Mouse (Mus musculus) embryonic facial prominence, embryonic 15.5 days (tissue): ENCODE data around the gene Depdc1b. TPM values are rescaled to one million over a fixed set of nuclear protein-coding genes. Genes with fewer than 3 reads are reported as not detected.

Source experiments
- ATAC-seq: fragments of 200-750 bp; cut with Nextera tagmentation; 2 replicates; pipeline ENCODE4 v1.8.0; 2017; ENCODE audit warnings: low read depth, moderate TSS enrichment; ENCODE audit not compliant: insufficient number of reproducible peaks, low FRiP score, low TSS enrichment
- H3K27ac ChIP-seq: fragments of 300-500 bp; sonication (generic); replicated peaks from 2 replicates; pipeline ENCODE4 v1.5.1; 2015; ENCODE audit warnings: mild to moderate bottlenecking, inconsistent platforms
- H3K27me3 ChIP-seq: fragments of 300-500 bp; sonication (generic); 2 replicates; pipeline ENCODE4 v1.6.1; 2015; ENCODE audit warnings: inconsistent platforms
- H3K36me3 ChIP-seq: fragments of 300-500 bp; sonication (generic); 2 replicates; pipeline ENCODE4 v1.6.1; 2015; ENCODE audit warnings: mild to moderate bottlenecking, inconsistent platforms
- H3K4me1 ChIP-seq: fragments of 300-500 bp; sonication (generic); 2 replicates; pipeline ENCODE4 v1.6.1; 2015; ENCODE audit warnings: inconsistent platforms
- H3K4me2 ChIP-seq: fragments of 300-500 bp; sonication (generic); replicated peaks from 2 replicates; pipeline ENCODE4 v1.6.1; 2015; ENCODE audit warnings: mild to moderate bottlenecking, inconsistent platforms
- H3K4me3 ChIP-seq: fragments of 300-500 bp; sonication (generic); replicated peaks from 2 replicates; pipeline ENCODE4 v1.5.1; 2015; ENCODE audit warnings: mild to moderate bottlenecking, inconsistent platforms
- H3K9ac ChIP-seq: fragments of 300-500 bp; sonication (generic); 2 replicates; pipeline ENCODE4 v1.6.1; 2015; ENCODE audit warnings: inconsistent platforms
- H3K9me3 ChIP-seq: fragments of 300-500 bp; sonication (generic); replicated peaks from 2 replicates; pipeline ENCODE4 v1.6.1; 2016; ENCODE audit warnings: inconsistent platforms
- WGBS: fragments of 180-500 bp; shearing (Covaris S2); methylation state at CpG from one replicate; pipeline ENCODE4 v1.1.7; 2015; 5-methylcytosine and 5-hydroxymethylcytosine counted together
- polyA plus RNA-seq: library from polyadenylated mRNA; unstranded; fragments of >200 nt; fragmentation: Nextera tagmentation; extraction: Ambion mirVana; gene quantifications from 2 replicates; pipeline ENCODE4 v1.2.1, GENCODE M21; 2015

Depdc1b gene
- polyA plus RNA-seq, 1 experiment from 2014 or later, result 5.4 TPM

DNA sequence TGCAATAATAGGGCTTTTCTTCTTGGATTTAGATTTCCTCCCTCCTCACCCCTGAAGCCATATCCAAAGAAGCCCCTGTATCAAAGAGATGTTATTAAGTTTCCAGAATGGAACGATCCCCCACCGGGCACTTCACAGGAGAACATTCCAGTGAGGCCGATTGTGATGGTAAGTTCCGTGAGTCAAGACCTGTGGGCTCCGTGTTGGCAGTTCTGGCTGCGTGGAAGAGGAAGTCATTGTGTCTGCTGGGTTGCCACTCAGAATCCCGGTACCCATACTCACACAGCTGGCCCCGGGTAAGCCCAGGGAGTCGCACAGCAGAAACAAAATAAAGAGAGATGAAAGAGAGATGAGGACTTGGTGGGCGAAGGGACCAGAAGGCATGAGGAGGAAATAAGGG is 41.2 kb downstream of the Depdc1b start:
- no peaks in the 10 kb centered on the region for H3K36me3 ChIP-seq
- H3K27ac ChIP-seq, result no peak overlapping the region
- no peak overlapping the region for H3K9ac ChIP-seq
- no peaks in the 10 kb centered on the region for H3K4me1 ChIP-seq
- 59% methylated on average over 10 of the region's 10 CpGs for WGBS
- no peaks in the 10 kb centered on the region for H3K27me3 ChIP-seq
- H3K4me2 ChIP-seq, result no peak overlapping the region
- H3K9me3 ChIP-seq, result no peaks in the 10 kb centered on the region
- ATAC-seq, result no peak
- no peak overlapping the region for H3K4me3 ChIP-seq

DNA sequence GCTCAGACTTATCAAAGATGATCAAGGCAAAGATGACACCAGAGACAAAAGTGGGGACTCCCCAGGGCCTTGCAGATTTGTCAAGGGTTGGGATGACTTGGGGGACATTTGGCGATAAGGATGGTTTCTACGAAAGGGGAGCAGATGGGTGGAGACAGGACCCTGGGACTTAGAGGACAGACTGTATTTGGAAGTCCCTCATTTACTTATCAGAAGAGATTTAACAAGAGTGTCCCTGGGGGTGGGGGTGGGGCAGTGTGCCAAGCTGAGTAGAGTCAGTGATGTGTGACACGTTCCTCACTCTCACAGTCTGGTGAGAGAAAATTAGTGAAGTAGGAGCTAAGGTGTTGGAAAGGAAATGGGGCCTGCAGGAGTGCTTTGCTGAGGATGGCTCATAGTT is 42.1 kb downstream of the Depdc1b start:
- Histone ChIP-seq H3K4me2 (no peak overlapping the region), H3K4me3 (no peak overlapping the region), H3K36me3 (no peaks in the 10 kb centered on the region), H3K9ac (no peak overlapping the region), H3K27me3 (no peaks in the 10 kb centered on the region), H3K4me1 (no peaks in the 10 kb centered on the region), H3K27ac (no peak overlapping the region), H3K9me3 (no peaks in the 10 kb centered on the region)
- no peak for ATAC-seq
- WGBS, result 59% methylated on average over 3 of the region's 3 CpGs

DNA sequence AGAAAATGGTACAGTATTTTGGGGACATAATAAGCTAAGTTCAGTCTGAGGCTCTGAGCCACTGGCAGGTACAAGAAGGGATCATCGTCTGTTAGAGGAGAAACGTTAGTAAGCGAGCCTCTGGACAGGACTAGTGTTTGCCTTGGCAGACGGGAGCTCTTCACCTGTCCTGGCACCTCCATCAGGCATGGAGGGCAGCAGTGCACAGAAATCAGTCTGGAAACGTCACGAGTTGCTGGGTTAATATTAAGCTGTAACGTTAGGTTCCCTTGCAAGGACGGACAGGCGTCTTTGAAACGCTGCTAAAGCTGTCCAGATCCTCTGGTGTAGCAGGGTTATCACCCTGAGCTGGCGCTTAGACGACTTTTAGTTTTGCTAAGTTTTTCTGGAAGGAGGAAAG is 51.4 kb downstream of the Depdc1b start:
- Histone ChIP-seq H3K4me3 (no peak overlapping the region), H3K27ac (no peak overlapping the region), H3K36me3 (peaks cover 8% of the 10 kb centered on the region; the same call in 1 of the 2 replicates), H3K4me2 (no peak overlapping the region), H3K4me1 (no peaks in the 10 kb centered on the region), H3K9ac (no peak overlapping the region), H3K27me3 (no peaks in the 10 kb centered on the region), H3K9me3 (no peaks in the 10 kb centered on the region)
- whole genome bisulfite sequencing, result 93% methylated on average over 12 of the region's 12 CpGs
- no peak for ATAC-seq

DNA sequence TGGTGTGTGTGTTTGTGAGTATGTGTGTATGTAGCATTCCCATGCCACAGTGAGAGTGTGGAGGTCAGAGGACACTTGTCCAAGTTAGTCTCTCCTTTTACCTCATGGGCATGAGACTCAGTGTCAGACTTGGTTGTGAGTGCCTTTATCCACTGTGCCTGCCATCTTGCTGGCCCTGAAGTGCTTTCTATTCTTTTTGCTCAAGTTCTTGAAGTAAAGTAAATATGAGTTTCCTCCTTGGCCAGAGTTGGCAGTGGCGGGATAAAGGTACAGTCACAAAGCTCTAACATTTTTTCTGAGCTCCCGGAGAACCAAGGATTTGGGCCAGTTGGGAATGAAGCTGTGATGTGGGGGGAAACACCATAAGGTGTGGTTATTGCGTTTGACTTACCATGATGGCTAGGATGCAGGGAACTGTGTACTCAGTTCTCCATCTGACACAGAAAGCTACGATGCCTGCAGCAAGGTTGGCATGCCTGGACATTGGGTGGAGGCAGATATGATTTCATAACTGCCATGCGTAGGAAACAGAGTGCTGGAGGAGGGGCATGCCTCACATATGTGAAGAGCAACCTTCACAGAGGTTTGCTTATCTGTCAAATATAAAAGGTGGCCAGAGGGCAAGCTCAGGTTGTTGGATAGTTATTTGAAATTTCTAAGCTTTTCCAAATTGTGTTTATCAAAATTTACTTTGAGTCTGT is 54.3 kb downstream of the Depdc1b start:
- H3K4me2 ChIP-seq, result no peak overlapping the region
- no peak overlapping the region for H3K4me3 ChIP-seq
- ATAC-seq, result no peak
- 76% methylated on average over 5 of the region's 5 CpGs for WGBS
- H3K9me3 ChIP-seq, result no peaks in the 10 kb centered on the region
- H3K4me1 ChIP-seq, result no peaks in the 10 kb centered on the region
- peaks cover 6% of the 10 kb centered on the region; the same call in 1 of the 2 replicates for H3K36me3 ChIP-seq
- no peak overlapping the region for H3K27ac ChIP-seq
- no peak overlapping the region for H3K9ac ChIP-seq
- H3K27me3 ChIP-seq, result no peaks in the 10 kb centered on the region

DNA sequence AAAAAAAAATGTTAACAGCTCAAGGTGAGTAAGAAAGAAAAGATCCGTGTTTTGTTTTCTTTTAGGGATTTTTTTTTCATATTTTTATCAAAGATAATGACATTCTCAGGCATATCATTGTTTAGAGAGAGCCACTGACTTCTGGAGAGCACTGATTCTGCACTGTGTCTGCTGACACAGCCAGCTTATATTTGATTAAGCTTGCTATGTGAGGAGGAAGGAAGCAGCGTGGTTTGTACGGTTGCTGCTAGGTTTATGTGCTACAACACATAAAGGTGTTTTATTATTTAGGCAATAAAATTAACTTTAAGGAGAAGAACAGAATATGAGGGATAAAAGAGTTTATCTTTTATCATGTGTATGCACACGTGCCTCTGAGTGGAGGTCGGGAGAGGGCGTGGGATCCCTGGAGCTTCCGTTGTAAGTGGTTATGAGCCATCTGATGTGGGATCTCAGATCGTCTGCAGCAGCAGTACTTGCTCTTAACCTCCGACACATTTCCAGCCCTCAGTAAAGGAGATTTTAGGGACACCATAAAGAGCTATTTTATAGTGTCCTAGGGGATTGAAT is 55.3 kb downstream of the Depdc1b start:
- no peak overlapping the region for H3K4me3 ChIP-seq

DNA sequence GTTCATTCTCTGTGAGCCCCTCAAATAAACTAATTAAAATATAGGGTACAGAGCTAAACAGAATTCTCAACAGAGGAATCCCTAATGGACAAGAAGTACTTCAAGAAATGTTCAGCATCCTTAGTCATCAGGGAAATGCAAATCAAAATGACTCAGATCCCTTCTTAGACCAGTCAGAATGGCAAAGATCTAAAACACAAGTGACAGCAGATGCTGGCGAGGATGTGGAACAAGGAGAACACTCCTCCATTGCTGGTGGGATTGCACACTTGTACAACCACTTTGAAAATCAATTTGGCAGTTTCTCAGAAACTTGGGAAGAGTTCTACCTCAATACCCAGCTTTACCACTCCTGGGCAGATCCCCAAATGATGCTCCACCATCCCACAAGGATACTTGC is 57.1 kb downstream of the Depdc1b start:
- H3K36me3 ChIP-seq, result no peaks in the 10 kb centered on the region
- no peak for ATAC-seq
- 87% methylated on average over 1 of the region's 1 CpGs for WGBS
- no peak overlapping the region for H3K27ac ChIP-seq
- H3K4me3 ChIP-seq, result no peak overlapping the region
- H3K4me2 ChIP-seq, result no peak overlapping the region
- H3K9me3 ChIP-seq, result no peaks in the 10 kb centered on the region
- H3K9ac ChIP-seq, result no peak overlapping the region
- no peaks in the 10 kb centered on the region for H3K27me3 ChIP-seq
- no peaks in the 10 kb centered on the region for H3K4me1 ChIP-seq

More for the DNA sequence above, 55.3 kb downstream of the Depdc1b start:
- Histone ChIP-seq H3K36me3 (no peaks in the 10 kb centered on the region), H3K4me1 (no peaks in the 10 kb centered on the region), H3K9ac (no peak overlapping the region), H3K9me3 (no peaks in the 10 kb centered on the region), H3K27me3 (no peaks in the 10 kb centered on the region), H3K4me2 (no peak overlapping the region), H3K27ac (no peak overlapping the region)
- ATAC-seq, result no peak
- WGBS, result 77% methylated on average over 9 of the region's 9 CpGs

DNA sequence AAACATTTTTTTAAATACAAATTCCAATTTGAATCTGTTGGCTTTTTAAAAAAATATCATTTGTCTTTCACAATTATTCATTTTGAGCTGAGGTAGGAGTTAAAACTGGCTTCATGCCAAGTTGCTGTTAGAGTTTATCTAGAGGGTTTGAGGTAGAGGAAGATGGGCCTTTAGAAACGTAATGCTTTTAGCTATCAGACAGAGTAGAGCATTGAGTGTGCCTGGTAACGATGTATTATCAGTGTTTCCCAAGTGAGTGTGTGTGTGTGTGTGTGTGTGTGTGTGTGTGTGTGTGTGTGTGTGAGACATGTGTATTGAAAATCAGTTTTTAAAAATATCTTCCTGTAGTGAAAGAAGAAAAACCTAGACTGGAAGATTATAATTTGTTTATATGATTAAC is 60.5 kb downstream of the Depdc1b start:
- Histone ChIP-seq H3K27ac (no peak overlapping the region), H3K4me3 (no peak overlapping the region), H3K9ac (no peak overlapping the region), H3K4me2 (no peak overlapping the region), H3K36me3 (no peaks in the 10 kb centered on the region), H3K27me3 (no peaks in the 10 kb centered on the region), H3K4me1 (no peaks in the 10 kb centered on the region), H3K9me3 (no peaks in the 10 kb centered on the region)
- 76% methylated on average over 2 of the region's 2 CpGs for WGBS
- no peak for ATAC-seq

DNA sequence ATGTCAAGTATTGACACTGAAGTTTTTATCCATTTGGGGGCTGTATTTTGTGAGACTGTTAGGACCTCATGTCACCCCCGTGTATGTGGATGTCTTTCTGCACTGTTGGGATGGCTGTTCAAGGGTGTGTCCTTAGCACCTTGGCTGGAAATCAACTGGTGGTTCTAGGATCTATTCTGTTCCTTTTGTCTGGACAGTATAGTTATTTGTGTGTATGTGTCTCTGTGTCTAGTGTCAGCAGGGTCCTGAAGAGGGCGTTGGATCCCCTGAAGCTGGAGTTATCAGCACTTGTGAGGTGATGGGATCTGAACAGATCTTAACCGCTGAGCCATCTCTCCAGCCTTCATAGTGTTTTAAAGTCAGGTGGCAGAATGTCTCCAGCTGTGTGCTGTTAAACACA is 65.0 kb downstream of the Depdc1b start:
- Histone ChIP-seq H3K4me2 (no peak overlapping the region), H3K9ac (no peak overlapping the region), H3K36me3 (peaks cover 5% of the 10 kb centered on the region; the same call in 1 of the 2 replicates), H3K4me1 (no peaks in the 10 kb centered on the region), H3K9me3 (no peaks in the 10 kb centered on the region), H3K4me3 (no peak overlapping the region), H3K27ac (no peak overlapping the region), H3K27me3 (no peaks in the 10 kb centered on the region)
- no peak for ATAC-seq
- 88% methylated on average over 3 of the region's 3 CpGs for WGBS

DNA sequence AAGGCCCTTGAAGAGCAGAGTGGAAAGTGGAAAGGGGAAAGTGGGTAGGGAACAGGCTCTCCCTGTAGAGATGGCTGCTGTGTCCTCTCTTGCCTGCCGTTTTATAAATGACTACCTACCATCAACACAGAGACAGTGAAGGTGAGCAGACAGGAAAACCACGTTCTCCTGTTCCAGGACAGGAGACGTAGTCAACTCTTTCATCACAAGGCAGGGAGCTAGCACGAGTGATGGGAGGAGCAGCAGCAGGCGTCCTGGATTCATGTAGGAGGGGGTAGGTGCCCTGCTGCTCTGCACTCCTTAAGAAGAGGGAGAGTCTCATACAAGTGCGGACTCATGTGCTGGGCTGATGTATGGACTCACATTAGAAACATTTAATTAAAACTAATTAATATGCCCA is 66.9 kb downstream of the Depdc1b start:
- Histone ChIP-seq H3K27me3 (no peaks in the 10 kb centered on the region), H3K4me2 (no peak overlapping the region), H3K9me3 (no peaks in the 10 kb centered on the region), H3K27ac (no peak overlapping the region), H3K9ac (no peak overlapping the region), H3K4me3 (no peak overlapping the region), H3K36me3 (peaks cover 5% of the 10 kb centered on the region; the same call in 1 of the 2 replicates), H3K4me1 (no peaks in the 10 kb centered on the region)
- no peak for ATAC-seq
- WGBS, result 77% methylated on average over 6 of the region's 6 CpGs

DNA sequence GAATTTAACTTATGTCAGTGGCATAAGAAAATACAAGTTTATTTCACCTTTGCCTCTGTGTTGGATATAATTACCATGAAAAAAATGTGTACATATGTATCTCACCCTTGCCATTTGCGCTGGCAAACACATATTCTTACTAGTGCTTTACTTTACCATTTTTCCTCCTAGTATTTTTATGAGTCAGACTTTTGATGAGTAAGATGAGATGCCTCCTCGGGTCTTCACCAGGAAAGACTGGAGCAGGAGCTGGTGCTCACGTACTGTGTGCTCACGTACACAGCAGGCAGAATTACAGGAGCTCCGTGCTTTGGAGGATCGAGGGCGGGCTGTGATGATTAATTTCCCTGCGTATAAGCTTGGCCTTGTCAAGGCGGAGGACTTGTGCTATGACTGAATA is 69.9 kb downstream of the Depdc1b start:
- no peak for ATAC-seq
- Histone ChIP-seq H3K27ac (no peak overlapping the region), H3K4me1 (no peaks in the 10 kb centered on the region), H3K36me3 (peaks cover 5% of the 10 kb centered on the region; the same call in 1 of the 2 replicates), H3K9ac (no peak overlapping the region), H3K27me3 (no peaks in the 10 kb centered on the region), H3K4me2 (no peak overlapping the region), H3K9me3 (no peaks in the 10 kb centered on the region), H3K4me3 (no peak overlapping the region)
- WGBS, result 83% methylated on average over 9 of the region's 9 CpGs

DNA sequence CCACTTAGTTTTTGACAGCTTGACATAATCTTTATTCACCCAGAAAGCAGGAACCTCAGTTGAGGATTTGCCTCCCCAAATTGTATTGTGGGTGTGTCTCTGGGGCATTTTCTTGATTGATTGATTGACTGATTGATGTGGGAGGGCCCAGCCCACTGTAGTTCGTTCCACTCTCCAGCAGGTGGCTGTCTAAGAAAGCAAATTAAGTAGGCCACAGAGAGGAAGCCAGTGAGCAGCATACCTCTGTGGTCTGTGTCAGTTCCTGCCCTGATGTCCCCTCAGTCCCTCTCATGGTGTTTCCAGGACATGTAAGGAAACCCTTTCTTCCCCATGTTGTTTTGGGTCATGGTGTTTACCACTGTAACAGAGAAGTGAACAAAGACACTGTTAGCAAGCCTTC is 74.4 kb downstream of the Depdc1b start:
- Histone ChIP-seq H3K4me2 (no peak overlapping the region), H3K27ac (no peak overlapping the region), H3K9me3 (no peaks in the 10 kb centered on the region), H3K27me3 (no peaks in the 10 kb centered on the region), H3K4me1 (no peaks in the 10 kb centered on the region), H3K4me3 (no peak overlapping the region), H3K36me3 (no peaks in the 10 kb centered on the region), H3K9ac (no peak overlapping the region)
- no peak for ATAC-seq
- 19% methylated on average over 1 of the region's 1 CpGs for WGBS

DNA sequence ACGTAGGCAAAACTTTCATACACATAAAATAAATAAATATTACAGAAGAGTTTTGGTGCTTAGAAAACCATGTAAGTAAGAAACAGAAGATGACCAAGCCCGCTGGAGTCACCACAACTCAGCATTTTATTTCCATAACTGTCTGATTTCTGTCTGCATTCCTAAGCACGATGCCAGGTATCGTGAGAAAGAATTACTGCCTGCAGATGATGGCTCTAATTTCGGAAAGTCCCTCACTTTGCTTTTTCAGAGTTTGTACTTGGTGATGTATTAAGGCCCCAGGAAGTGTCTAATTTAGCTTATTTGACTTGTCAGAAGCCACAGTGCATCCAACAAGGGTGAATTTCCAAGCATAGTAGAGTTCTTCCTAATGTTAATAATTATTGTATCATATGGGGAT is 87.1 kb downstream of the Depdc1b start:
- H3K9me3 ChIP-seq, result no peaks in the 10 kb centered on the region
- no peaks in the 10 kb centered on the region for H3K27me3 ChIP-seq
- H3K36me3 ChIP-seq, result no peaks in the 10 kb centered on the region; the same call in 1 of the 2 replicates
- H3K27ac ChIP-seq, result no peak overlapping the region
- no peaks in the 10 kb centered on the region for H3K4me1 ChIP-seq
- H3K4me2 ChIP-seq, result no peak overlapping the region
- ATAC-seq, result no peak
- H3K9ac ChIP-seq, result no peak overlapping the region
- WGBS, result 71% methylated on average over 5 of the region's 5 CpGs
- H3K4me3 ChIP-seq, result no peak overlapping the region
